In the genomic region with DNA sequence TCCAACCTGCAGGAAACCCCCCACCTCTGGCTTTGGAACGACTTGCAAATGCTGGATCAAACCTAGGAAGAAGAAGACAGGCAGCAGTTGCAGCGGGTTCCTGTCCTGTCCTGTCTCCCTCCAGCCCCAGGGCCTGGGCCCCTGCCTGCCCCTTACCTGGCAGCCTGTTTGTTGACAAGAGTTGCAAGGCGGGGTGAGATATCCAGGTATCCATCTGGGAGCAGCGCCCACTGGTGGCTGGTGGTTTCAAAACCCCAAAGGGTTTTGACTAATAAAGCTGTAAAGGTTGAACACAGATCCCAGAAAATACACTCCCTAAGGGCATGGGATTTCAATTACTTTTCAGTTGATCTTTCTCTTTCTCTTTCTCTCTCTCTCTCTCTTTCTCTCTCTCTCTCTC, we compare ENCODE assay signal across 8 mouse cellular contexts. TPM values are rescaled to one million over a fixed set of nuclear protein-coding genes. Genes with fewer than 3 reads are reported as not detected.
A peak's percentile ranks its signal among the peaks of the same experiment; 100 is the strongest.
DNase-seq lines count a peak whose midpoint lies in the region; ATAC-seq and TF ChIP-seq lines count a peak whose summit lies in the region.

No protein-coding gene starts in this region.

- no peak overlapping the region for H3K4me2 ChIP-seq in kidney, embryonic 16.5 days (replicated peaks; ENCODE audit: low read depth, low read length)
- no peak overlapping the region for H3K4me2 ChIP-seq in liver, postnatal 0 days (ENCODE audit: low read depth, low read length)
- H3K4me2 ChIP-seq in forebrain, embryonic 14.5 days (ENCODE audit: low read length): no peak overlapping the region

- H3K9ac ChIP-seq in kidney, embryonic 16.5 days (replicated peaks; ENCODE audit: low read length): no peak overlapping the region
- no peak overlapping the region for H3K9ac ChIP-seq in liver, postnatal 0 days (replicated peaks)
- no peak overlapping the region for H3K9ac ChIP-seq in forebrain, embryonic 14.5 days (ENCODE audit: low read length)

- H3K27ac ChIP-seq in kidney, embryonic 16.5 days (ENCODE audit: low read length): no peak overlapping the region
- H3K27ac ChIP-seq in liver, postnatal 0 days (ENCODE audit: low read depth): no peak overlapping the region
- H3K27ac ChIP-seq in forebrain, embryonic 14.5 days (ENCODE audit: low read depth, low read length): no peak overlapping the region

- no peaks in the 10 kb centered on the region for H3K27me3 ChIP-seq in kidney, embryonic 16.5 days (ENCODE audit: insufficient read depth, low read length)
- H3K27me3 ChIP-seq in E14TG2a.4 (ENCODE audit: insufficient read depth, low read length): no peaks in the 10 kb centered on the region
- no peaks in the 10 kb centered on the region for H3K27me3 ChIP-seq in liver, postnatal 0 days (ENCODE audit: insufficient read depth, low read length)
- H3K27me3 ChIP-seq in forebrain, embryonic 14.5 days (replicated peaks; ENCODE audit: control insufficient read depth, insufficient read depth, low read length): no peaks in the 10 kb centered on the region

- TF ChIP-seq EP300 in liver, postnatal 0 days (IDR thresholded peaks at IDR 0.05; ENCODE audit: low read depth): no peak

- DNase-seq in adrenal gland, adult 2 months: peak; percentile 39
- DNase-seq in adrenal gland, adult 8-10 months: no peak
- DNase-seq in kidney, postnatal 4 days: peak; percentile 62 to 68
- peak; percentile 62 for DNase-seq in liver, postnatal 0 days
- DNase-seq in left cerebral cortex, postnatal 14 days (ENCODE audit: low spot score in 2 of 2): no peak
- DNase-seq in forebrain, embryonic 14.5 days (ENCODE audit: low spot score): no peak

- peak; percentile 71 for TF ChIP-seq CTCF in E14TG2a.4 (conservative IDR thresholded peaks at IDR 0.05; ENCODE audit: low read length)
- peak; percentile 63 for TF ChIP-seq CTCF in liver, postnatal 0 days (IDR thresholded peaks at IDR 0.05; ENCODE audit: low read depth)

- no peak overlapping the region for H3K4me3 ChIP-seq in kidney, embryonic 16.5 days (ENCODE audit: low read length)
- no peak overlapping the region for H3K4me3 ChIP-seq in E14TG2a.4 (replicated peaks; ENCODE audit: low read length)
- H3K4me3 ChIP-seq in liver, postnatal 0 days (ENCODE audit: low read depth, low read length): no peak overlapping the region
- H3K4me3 ChIP-seq in forebrain, embryonic 14.5 days (ENCODE audit: low read depth, low read length): no peak overlapping the region

- H3K4me1 ChIP-seq in kidney, embryonic 16.5 days (ENCODE audit: insufficient read depth, low read length): peaks cover 8% of the 10 kb centered on the region
- H3K4me1 ChIP-seq in E14TG2a.4 (replicated peaks; ENCODE audit: low read depth, low read length): peaks cover 42% of the 10 kb centered on the region
- no peaks in the 10 kb centered on the region for H3K4me1 ChIP-seq in liver, postnatal 0 days (ENCODE audit: insufficient read depth)
- peaks cover 6% of the 10 kb centered on the region for H3K4me1 ChIP-seq in forebrain, embryonic 14.5 days (ENCODE audit: control insufficient read depth, insufficient read depth, low read length)

- no peak for ATAC-seq in kidney, embryonic 16.5 days (ENCODE audit: low FRiP score, low TSS enrichment)
- ATAC-seq in liver, postnatal 0 days: no peak
- ATAC-seq in forebrain, embryonic 14.5 days: no peak

- WGBS in kidney, embryonic 16.5 days: 39% methylated on average over 4 of the region's 4 CpGs
- 43% methylated on average over 4 of the region's 4 CpGs for WGBS in liver, postnatal 0 days (ENCODE audit: insufficient replicate concordance)
- 29% methylated on average over 4 of the region's 4 CpGs for WGBS in forebrain, embryonic 14.5 days

- H3K36me3 ChIP-seq in kidney, embryonic 16.5 days (ENCODE audit: insufficient read depth, low read length): no peaks in the 10 kb centered on the region
- no peaks in the 10 kb centered on the region for H3K36me3 ChIP-seq in E14TG2a.4 (ENCODE audit: insufficient read depth, low read length)
- H3K36me3 ChIP-seq in liver, postnatal 0 days (replicated peaks; ENCODE audit: insufficient read depth, low read length): no peaks in the 10 kb centered on the region
- H3K36me3 ChIP-seq in forebrain, embryonic 14.5 days (ENCODE audit: control insufficient read depth, insufficient read depth, low read length): no peaks in the 10 kb centered on the region

- H3K9me3 ChIP-seq in kidney, embryonic 16.5 days (ENCODE audit: low read length): 0 out of 2 replicates have a peak, but pooled peaks cover 3% of the 10 kb centered on the region
- H3K9me3 ChIP-seq in E14TG2a.4 (ENCODE audit: low read length): no peaks in the 10 kb centered on the region
- peaks cover 3% of the 10 kb centered on the region for H3K9me3 ChIP-seq in liver, postnatal 0 days (ENCODE audit: low read length)
- H3K9me3 ChIP-seq in forebrain, embryonic 14.5 days (replicated peaks; ENCODE audit: control insufficient read depth, low read length): no peaks in the 10 kb centered on the region

- intact Hi-C loops in left cerebral cortex, postnatal 14 days (cut with DNase I): no loop called here

RNA-seq across cellular contexts. Expression of a gene that starts 24.0 kb away (rescaled TPM):
- 10 to 100 TPM; 68.2 to 90.0 TPM for total RNA-seq in adrenal gland, adult 2 months (2021)
- 33.1 and 61.0 TPM in 2 replicates for polyA plus RNA-seq in adrenal gland, adult 2 months (2012; rRNA removed)
- total RNA-seq in adrenal gland, adult 8-10 months (2022): 10 to 100 TPM; 26.9 to 54.9 (median 36.4) TPM
- polyA plus RNA-seq in kidney, embryonic 16.5 days (2015; fragmentation: Nextera tagmentation; extraction: Ambion mirVana): 5.0 and 5.5 TPM in 2 replicates
- 0.82 and 0.95 TPM in 2 replicates for polyA plus RNA-seq in liver, postnatal 0 days (2015; fragmentation: Nextera tagmentation; extraction: Ambion mirVana)
- total RNA-seq in left cerebral cortex, postnatal 14 days (2021): 10 to 100 TPM; 30.9 TPM
- polyA plus RNA-seq in forebrain, embryonic 14.5 days (2014; fragmentation: Nextera tagmentation; extraction: Ambion mirVana): 3.0 and 3.4 TPM in 2 replicates

RNA-seq across cellular contexts. Expression of a gene that starts 49.1 kb away (rescaled TPM):
- 10 to 100 TPM in 1 of 2 experiments, 1 to 10 TPM in 1; 8.3 to 11.9 TPM for total RNA-seq in adrenal gland, adult 2 months (2021)
- 10.8 TPM in 2 replicates for polyA plus RNA-seq in adrenal gland, adult 2 months (2012; rRNA removed)
- 10 to 100 TPM; 10.3 to 15.5 (median 13.8) TPM for total RNA-seq in adrenal gland, adult 8-10 months (2022)
- 54.8 and 58.9 TPM in 2 replicates for polyA plus RNA-seq in kidney, embryonic 16.5 days (2015; fragmentation: Nextera tagmentation; extraction: Ambion mirVana)
- 4.4 and 5.4 TPM in 2 replicates for polyA plus RNA-seq in liver, postnatal 0 days (2015; fragmentation: Nextera tagmentation; extraction: Ambion mirVana)
- 10 to 100 TPM; 28.5 to 29.9 TPM for total RNA-seq in left cerebral cortex, postnatal 14 days (2021)
- polyA plus RNA-seq in forebrain, embryonic 14.5 days (2014; fragmentation: Nextera tagmentation; extraction: Ambion mirVana): 39.0 and 41.6 TPM in 2 replicates

Comparison
In these comparisons a context has a peak if more than half of its experiments do, and no peak if none do; other contexts are left out.
1. DNase-seq: peak in adrenal gland, adult 2 months (single experiment), kidney, postnatal 4 days (2 of 2) and liver, postnatal 0 days (single experiment); none in adrenal gland, adult 8-10 months (single experiment), left cerebral cortex, postnatal 14 days (0 of 2) and forebrain, embryonic 14.5 days (single experiment).